Mouse (Mus musculus) frontal cortex, postnatal 14 days (tissue): ENCODE data around the gene Gm49711.

ENCODE experiments used
- DNase-seq, 2 experiments: peaks; one replicate each; pipeline ENCODE4 v3.0.0; 2022; ENCODE audit warnings: low spot score in 2 of 2

The Gm49711 gene

DNA sequence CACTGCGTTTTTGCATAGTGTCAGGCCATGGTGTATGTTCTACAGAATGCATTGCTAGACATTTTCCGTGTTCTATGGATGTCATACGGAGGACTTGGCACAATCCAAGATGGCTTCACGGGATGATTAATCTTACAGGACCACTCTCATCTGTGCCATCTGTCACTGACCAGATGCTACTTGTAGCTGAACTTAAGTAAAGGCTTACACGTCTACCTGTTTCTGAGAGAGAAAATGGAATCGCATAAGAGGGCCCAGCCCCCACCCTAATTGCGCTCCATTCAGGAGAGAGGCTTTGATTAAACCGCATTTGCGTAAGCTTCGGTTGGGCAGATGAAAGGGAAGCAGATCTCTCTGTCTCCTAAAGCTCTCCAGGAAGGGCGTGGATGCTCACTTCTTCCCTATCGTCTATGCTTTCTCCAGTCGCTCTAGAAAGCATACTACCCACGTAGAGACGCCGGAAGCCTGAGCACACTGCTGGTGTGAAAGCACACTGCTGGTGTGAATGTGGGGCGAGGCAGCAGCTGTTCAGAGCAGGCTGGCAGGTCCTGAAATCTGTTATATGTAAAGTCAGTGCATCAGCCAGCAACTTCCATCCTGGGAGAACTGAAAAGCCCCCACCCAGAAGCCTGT is 62.9 kb downstream of the Gm49711 start:
- no peak for DNase-seq

DNA sequence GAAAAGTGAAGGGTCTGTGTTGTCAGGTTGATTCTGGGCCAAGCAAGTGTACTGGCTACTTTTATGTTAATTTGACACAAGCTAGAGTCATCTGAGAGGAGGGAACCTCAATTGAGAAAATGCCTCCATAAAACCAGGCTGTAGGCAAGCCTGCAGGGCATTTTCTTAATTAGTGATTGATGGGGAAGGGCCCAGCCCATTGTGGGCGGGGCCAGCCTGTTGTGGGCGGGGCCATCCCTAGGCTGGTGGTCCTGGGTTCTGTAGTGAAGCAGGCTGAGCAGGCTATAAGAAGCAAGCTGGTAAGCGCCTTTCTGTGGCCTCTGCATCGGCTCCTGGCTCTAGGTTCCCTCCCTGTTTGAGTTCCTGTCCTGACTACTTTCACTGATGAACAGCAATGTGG is 69.1 kb downstream of the Gm49711 start:
- DNase-seq: no peak

DNA sequence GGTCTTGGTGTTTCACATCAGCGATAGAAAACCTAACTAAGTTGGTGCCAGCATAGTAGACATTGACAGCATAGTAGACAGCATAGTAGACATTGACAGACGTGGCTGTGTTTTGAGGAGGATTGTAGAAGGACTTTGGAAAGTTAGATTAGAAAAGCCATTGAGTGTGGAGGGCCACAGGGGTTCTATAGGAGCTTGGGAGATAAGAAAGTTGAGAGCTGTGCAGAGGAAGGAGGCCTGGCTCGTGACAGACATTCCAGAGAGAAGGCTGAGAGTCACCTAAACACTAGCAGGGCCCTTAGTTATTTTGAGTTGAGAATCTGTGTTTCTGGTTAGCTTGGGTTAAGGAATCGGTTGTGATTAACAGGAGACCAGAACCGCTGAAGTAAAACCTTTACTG is 69.5 kb downstream of the Gm49711 start:
- DNase-seq: no peak

DNA sequence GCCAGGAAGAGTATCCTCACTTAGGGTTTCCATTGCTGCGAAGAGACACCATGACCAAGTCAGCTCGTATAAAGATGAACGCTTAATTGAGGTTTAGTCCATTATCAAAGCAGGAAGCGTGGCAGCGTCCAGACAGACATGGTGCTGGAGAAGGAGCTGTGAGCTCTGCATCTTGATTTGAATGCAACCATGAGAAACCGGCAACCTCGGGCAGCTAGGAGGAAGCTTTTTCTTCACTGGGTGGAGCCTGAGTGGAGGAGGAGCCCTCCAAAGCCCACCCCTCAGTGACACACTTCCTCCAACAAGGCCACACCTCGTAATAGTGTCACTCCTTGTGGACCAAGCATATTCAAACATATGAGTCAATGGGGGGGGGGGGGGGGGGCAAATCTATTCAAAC is 71.7 kb downstream of the Gm49711 start:
- no peak for DNase-seq

DNA sequence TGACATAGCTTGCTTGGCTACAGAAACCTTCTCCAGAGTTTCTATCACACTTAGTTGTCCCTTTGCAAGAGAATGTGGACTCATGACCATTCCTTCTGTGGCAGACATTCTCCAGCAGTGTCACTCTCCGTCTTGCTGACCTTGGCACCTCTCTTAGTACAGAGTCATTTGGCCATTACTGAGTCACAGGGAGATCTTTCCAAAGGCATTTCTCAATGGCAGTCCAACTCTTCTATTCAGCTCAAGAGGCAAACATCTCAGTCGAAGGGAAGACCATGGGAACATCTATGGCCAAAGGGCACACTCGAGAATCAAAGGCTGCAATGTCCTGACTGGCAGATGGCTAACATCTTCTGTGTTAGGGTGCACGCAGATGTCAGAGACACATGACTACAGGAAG is 74.4 kb downstream of the Gm49711 start:
- DNase-seq: no peak

DNA sequence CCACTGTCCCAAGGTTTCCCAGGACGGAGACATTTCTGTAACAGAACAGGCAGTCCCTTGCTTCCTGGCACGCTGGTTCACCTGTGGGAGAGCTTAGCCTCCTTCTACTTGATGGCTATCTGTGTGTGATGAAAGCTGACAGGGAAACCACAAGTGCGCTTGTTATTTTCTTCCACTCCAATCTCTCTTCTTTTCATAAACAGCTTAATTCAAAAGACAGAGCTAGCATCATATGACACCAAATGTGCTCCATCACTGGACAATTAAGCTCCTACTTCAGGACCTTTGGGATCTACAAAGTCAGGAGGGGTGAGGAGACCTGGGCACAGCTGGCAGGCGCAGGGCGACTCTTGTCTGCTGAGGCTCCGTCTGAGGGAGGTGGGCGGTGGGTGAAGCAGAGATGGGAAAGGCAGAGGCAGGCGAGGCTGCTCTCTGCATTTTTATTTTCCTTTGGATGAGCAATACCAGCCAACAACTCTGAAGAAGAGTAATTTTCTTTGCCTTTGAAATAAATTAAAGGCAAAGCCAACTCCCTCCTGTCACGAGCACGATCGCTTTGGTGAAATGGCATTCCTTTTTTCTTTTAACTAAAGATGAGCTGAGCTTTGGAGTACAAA is 76.1 kb downstream of the Gm49711 start:
- no peak for DNase-seq

DNA sequence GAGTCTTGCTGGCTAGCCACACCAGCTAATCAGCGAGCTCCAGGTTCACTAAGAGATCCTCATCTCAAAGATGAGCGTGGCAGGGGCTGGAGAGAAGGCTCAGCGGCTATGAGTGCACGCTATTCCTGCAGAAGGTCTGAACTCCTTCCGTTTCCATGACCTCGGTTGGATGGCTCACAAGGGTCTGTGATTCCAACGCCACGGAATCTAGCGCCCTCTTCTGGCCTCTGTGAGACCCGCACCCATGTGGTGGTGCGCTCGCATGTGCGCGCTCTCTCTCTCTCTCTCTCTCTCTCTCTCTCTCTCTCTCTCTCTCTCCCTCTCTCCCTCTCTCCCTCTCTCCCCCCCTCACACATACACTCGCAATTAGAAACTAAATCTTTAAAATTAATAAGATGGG is 78.2 kb downstream of the Gm49711 start:
- no peak for DNase-seq

DNA sequence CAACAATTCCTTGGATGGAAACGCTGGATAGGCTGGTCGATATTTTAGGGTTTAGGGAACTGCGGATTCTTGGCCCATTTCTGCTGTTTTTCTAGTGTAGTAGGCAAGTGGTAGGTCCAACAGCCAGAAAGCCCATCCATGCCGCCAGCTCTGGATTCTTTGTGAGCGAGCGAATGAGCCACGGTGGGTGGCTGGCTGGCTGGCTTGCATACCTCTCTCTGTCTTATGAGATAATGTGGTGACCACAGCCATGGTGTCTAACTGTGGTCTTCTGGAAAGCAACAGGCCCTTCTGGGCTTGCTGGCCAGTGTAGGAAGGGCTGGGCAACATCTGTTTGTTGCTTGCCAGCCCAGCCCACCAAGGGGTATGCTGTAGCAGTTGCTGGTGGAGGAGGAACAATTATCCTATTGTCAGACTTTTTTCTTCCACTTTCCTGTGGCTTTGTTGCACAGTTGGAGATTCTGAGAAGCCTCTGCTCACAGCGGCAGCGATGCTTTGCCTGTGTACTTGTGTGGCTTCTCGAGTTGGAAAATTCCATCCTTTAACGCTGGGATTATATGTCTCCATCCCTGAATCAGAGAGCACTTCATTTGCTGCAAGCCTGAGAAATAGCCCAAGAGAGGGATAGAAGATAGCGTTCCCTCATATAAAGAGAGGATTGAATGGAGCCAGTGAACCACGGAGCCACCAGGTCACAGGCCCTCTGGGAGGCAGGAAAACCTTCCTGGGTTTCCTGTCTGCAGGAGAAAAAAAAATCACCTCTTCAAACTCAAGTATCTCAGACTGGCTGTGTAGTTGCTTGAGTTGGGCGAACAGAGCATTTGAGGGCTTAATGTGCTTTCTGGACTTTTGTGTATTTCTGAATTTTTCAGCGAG is 81.5 kb downstream of the Gm49711 start:
- peak in 1 of 2 experiments; percentile 12 for DNase-seq

DNA sequence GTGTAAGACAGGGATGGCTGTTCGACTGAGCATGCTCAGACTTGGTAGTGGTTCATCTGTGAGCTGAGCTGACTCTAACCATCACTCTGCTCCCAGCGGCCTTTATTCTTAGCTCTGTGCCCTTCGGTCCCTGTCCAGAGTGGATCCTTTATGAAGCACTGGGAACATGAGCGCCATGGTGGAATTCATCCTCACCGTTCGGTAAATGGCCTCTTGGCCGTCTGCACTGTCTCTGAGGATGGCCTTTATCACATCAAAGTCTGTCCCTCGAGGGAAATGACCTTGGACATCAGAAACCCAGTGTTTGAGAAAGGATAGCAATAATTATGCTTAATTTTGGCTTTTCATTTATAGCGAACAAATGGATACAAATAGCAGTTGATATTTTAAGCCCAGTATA is 82.2 kb downstream of the Gm49711 start:
- DNase-seq: no peak

DNA sequence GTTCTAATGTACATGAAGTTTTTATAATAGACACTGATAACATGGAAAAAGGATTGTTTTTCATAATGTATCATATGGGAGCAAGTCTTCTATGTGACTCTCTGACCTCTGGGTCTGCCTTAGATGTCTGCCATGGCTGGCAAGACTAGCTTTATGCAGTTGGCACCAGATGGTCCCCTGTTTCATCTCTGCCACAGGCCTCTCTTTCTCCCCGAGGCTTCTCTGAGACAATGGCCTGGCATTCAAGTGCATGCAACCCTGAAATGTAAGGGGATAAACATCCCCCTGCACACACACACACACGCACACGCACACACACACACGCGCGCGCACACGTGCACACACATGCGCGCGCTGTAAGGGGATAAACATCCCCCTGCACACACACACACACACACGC is 82.9 kb downstream of the Gm49711 start:
- DNase-seq: no peak

DNA sequence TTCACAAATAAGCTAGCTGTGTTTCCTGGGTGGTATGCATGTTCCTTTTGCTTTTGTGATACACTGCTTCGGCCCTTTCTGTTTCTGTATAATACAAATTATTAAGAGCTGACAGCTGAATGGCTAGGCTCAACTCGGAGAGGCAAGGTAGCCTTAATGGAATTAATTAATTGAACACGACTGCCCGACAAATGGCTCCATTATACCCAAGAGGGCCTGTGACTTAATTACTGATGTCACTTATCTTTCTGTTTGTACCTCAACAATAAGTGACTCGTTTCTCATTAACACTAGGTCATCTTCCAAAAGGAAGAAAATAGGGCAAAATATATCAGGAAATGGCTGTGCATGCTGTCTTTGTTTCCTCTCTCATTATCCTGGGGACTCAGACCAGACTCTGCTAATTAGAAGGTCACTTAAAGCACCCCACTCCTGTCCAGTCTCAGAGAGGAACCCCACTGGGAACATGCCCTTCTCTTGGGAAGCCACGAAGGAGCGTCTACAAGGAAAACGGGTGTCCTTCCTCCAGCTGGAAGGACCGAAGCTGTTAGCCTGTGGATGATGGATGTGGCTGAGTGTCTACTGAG is 84.4 kb downstream of the Gm49711 start:
- DNase-seq: no peak

DNA sequence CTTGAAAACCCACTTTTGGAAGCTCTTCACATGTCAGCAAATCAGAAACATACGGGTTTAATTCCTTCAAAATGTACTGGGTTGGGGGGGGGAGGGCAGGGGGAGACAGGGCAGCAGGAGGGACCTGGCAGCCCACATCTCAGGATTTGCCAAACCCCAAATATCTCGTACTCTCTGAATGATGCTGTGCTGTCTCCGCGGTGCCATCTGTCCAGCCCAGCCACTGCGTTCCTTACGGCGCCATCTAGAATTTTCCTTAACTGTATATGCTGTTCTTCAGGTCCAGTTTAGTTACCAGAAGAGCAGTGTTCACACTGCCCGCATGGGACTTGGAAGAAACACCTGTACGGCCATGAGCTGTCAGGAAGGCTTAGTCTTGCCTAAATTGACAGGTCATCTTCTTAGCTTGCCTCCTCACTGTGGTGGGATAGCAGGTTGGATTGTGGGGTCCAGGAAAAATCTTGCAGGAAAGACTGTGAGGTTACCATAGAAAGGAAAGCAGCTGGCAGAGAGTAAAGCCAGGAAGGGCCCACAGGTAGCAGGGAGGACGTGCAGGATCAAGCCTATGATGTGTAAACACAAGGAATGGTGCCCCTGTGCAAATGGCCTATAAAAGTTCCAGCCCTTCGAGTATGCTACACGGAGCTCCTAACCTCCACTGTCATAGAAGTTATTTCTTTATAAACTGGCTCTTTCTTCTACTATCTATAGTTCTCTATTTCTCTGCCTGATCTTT is 89.7 kb downstream of the Gm49711 start:
- DNase-seq: no peak

DNA sequence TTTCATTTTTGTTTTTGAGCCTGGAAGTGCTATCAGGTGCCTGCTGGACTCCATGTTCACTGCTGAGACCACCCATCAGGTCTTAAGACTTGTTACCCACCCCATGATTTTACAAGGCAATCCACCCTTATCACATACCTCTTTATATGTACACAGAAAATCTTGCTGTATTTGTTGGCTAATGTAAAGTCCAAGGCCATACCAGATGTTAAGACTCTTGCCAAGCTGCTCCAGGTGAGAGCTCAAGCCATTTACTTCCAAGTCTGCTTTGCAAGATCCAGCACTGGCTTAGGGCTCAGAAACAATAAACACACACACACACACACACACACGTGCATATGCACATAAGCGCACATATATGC is 90.2 kb downstream of the Gm49711 start:
- DNase-seq: no peak

DNA sequence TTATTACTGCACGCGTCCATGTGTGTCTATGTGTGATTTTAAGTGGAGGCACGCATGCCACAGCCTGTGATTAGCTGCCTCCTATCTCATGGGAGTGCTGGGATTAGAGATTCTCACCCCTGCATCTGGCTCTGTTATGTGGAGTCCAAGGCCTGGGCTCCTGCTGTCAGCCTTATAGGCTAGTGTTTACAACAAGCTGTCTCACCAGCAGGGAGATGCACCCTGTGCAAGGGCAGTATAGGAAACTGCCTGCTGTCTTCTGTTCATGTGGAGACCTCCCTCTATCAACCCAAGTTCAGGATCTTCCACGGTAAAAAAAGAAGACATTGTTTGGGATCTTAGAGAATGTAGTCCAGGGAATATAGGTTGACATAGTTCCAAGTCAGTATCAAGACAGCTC is 92.9 kb downstream of the Gm49711 start:
- no peak for DNase-seq

DNA sequence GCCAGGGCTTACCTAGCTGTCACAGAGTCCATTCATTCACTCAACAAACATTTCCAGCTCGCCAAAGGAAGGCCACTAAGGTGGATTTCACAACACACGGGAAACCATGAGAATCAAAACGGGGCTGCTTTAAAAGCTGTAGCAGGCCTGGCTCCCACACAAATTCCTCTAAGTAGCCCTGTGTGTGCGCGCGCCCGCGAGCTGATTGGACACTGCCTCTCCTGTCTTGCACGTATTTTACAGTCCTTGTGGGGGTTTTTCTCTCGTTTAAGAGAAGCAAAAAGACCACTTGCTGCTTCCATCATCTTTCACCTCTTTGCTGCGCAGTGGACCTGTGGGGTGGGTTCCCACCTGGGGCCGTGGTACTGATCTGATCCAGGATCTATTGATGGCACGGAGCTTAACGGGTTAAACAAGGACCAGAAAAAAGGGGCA is 99.9 kb downstream of the Gm49711 start:
- DNase-seq: peak; percentile 20 to 28

DNA sequence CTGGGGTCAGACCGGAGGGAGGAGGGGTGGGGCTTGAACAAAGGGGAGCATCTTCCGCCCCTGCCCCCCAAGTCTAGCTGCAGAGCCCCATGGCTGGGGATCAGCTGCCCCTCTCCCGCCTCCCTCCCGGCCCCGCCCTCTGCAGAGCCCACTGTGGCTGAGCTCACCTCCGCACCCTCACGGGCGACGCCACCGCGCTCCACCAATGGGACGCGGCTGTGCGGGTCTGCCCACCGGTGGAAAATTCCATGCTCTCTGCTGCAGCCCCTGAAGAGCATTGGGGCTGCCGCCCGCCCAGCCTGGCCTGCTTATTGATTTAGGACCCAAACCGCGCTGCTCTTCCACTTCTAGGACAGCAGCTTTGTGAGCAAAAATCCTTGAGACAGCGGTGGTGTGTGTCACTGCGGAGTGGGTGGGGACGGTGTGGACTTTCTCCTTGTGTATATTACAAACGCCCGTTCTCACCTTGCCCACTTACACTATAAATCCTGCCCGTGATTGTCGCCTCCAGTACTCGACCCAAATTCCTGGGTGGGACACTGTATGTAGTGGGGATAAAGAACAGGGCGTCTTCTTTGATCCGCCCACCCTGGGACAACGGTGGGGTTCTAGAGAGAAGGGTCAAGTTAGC is 100.5 kb downstream of the Gm49711 start:
- DNase-seq: peak; percentile 43 to 63

DNA sequence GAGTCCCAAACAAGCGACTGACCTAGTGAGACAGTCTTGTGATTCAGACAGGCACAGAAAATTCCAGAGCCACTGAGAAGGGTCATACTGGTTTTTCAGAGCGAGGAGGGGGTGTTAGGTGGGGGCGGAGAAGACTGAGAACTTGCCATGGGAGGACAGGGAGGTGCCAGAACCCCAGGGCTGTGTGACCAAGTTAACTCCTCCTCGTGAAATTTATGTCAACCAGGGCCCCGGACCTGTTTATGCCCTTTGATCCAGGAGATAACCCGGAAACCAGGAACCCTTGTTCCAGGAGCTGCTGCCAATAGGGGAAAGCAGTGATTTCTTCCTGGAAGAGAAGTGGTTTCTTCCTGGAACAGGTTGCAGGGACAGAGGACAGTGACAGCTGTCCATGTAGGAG is 101.0 kb downstream of the Gm49711 start:
- no peak for DNase-seq

DNA sequence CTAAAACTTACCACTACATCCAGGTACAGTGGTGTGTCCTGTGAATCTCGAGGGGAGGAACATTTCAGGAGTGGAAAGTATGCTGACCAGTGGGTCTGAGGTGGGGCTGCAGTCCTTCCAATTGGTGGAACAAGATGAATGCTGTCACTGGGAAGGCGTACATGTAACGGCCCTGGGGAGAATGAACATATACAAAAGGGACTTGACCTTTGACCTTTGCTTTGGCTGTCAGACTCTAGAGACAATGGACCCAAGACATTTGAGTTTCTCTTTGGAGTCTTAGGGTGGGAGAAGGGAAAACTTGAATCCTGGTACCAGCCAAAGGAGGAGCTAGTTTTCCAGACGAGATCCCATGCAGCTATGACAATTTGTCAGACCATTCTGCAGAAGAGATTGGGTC is 104.2 kb downstream of the Gm49711 start:
- DNase-seq: no peak

DNA sequence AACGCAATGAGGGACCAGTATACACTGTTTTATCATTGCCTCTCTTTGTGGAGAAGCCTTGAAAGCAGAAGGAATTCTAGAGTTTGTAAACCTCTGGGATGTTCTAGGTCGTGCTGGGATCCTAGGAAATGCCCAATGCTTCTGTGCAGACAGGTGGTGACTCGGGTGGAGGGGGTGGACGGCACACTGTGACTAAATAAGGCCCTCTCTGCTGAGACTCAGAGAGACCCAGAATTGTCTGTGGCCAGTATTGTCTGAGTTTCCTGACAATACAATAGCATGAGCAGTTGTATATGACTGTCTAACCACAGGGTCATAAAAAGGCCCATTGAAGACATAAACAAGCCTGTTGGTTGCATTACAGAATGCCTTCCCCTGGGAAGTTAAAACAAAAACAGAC is 105.4 kb downstream of the Gm49711 start:
- no peak for DNase-seq

DNA sequence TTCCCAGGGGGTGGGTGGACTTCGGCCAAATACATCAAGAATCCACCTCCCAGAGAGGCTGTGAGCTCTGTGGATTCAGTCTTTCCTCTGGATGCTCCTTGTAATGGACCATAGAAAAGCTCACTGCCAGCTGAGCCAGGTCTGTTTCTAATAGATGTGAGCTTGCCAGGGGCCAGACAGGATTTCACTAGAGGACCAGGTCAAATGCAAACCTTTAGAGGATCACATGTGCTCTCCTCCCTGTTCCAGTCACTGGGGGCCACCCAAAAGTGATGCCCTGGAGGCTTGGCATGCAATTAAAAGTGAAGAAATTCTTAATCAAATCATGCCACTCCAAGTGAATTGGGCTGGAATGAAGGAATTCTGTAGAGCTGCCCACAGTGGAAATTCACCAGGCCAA is 117.9 kb downstream of the Gm49711 start:
- no peak for DNase-seq

DNA sequence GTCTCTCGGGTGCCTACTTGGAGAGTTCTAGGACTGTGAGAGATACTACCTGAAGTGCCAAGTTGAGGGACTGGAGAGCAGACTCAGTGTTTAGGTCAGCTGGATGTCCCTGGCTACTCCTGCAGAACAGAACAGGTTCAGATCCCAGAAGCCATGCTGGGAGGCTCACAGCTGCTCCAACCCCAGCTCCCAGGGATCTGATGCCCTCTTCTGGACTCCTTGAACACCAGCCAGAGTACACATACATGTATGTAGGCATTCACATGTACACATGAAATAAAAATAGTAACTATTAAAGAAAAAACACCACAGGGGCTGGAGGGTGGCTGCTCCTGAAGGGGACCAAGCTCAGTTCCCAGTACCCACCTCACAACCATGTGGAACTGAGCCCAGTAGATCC is 119.6 kb downstream of the Gm49711 start:
- DNase-seq: no peak

DNA sequence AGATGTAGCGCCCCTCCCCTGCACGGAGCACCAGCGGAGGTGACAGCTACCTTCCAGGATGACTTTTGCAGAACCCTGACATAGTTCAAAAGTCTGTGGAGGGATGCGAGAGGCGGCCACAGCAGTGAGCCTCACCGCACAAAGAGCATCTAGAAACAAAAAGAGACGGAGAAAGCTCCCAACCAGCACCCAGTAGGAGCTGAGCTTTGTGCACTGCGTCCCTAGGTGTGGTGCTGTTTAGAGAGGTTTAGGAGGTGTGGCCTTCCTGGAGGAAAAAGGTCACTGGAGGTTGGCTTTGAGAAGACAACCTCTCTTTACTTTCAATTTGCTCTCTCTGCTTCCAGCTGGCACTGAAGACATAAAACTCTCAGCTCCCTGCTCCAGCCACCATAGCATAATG is 121.2 kb downstream of the Gm49711 start:
- no peak for DNase-seq
